Mouse (Mus musculus): ENCODE measurements around the gene Rab11fip5.

DNA sequence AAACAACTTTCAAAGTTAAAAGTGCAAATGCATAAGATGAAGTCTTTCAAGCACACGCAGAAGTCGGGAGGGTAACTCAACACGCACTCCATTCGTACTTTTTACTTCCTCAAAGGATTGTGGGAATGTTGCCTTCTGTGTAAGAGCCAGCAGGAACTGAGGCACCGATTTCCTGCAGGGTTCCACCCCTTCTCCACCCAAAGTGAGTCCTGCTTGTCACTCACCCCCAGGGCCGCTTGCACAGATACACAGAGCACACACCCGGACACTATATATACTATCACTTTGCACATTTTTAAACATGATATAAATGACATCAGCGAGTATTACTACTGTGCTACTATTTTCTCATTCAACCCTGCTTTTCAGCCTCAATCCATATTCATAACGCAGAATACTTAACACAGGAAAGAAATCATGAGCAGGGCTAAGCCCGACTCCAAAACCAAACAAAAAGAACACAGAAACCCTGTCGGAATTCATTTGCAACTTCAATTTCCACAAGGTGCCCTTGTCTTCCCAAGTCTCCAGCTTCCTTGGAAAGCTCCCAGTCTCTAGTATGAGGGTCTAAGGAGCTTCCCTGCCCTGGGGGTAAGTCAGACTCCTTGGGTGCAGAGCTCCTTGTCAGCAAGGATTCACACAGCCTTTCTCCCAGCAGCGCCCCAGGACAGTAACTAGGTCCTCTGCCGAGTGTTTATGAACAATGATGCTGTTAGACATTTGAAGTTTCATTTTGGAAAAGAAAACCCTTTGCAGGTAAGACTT lies 88.0 kb downstream of the Rab11fip5 start:
- TF ChIP-seq CTCF (IDR thresholded peaks at IDR 0.05; ENCODE audit: insufficient read depth, low read depth, low read length) (no peak), POLR2A (IDR thresholded peaks at IDR 0.05; ENCODE audit: insufficient read depth, low read depth, low read length) (no peak)
